Mouse (Mus musculus): ENCODE measurements around the gene Chst5. TPM values are rescaled to one million over a fixed set of nuclear protein-coding genes. Genes with fewer than 3 reads are reported as not detected.

The Chst5 gene
- total RNA-seq (2023; ENCODE audit: inconsistent age) = not detected in 4 replicates

GRCm38 (mm10) chr8:111909621-111910450 is at the start of gene Chst5:
Gene Chst5, minus strand, starts transcription at chr8:111910447.

GRCm38 (mm10) chr8:111940171-111941100 is 30.2 kb upstream of the Chst5 start, which contains the start of gene Gabarapl2:
Gene Gabarapl2, plus strand, starts transcription at chr8:111940703.

GRCm38 (mm10) chr8:111933348-111934076 is 23.3 kb upstream of the Chst5 start, which contains the start of gene Tmem231:
Gene Tmem231, minus strand, starts transcription at chr8:111933881.

DNA sequence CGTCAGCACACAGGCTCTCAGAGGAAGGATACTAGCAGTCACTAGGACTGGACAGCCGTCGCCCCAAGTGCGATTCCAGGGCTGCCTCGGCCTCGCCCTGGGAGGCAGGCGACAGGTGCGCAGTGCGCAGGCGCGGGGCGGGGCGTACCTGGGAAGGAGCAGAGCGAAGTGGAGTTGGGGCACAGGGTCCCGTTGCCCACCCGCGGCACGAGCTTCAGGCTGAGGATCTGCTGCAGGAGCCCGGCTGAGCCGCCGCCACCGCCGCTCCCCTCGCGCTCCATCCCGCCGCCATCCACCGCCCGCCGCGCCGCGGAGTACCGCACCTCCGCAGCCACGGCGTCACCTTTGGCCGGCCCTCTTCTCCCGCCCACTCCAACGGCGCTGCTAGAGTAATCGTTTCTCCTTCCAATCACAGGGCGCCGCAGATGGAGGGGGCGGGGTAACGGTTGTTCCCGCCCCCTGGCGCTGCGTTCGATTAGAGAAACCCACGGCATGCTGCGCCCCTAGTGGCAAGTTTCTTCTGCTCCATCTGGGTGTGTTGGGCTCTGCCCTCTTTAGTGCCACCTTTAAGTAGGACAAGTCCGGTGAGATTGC is 33.8 kb downstream of the Chst5 start, which contains the start of gene Tmem170:
Gene Tmem170 (minus strand): TSS at position 396 of the 594 bp plus-strand sequence.

DNA sequence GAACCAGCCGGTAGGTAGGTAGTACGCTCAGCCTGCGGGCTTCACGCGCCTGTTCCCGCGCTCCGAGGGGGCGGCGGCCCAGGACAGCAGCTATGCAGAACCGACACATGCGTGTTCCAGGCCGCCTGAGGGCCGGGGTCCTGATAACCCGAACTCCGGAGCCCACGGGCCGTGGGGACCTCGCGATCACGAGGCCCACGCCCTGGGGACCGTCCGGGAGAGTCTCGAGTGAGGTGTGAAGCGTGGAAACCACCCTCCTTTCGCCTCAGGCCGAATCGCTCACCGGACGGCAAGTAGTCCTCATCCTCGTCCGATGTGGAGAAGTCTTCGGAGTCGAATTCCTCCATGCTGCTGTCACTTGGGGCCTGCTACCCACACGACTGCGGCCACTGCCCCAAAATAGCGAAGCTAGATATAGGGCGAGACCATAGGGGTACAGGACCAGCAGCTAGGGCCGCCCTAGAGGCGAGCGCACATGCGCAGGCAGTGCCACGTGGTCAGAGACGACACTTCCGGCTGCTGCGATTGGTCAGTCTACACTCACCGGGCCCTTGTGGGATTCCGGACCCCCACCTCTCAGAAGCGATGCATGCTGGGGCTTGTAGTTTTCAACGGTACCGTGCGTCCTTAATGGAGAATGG is 56.3 kb downstream of the Chst5 start, which contains the start of gene Cfdp1:
Gene Cfdp1 (minus strand): TSS at position 431 of the 641 bp plus-strand sequence.

Other genes starting within 250 kb of the Chst5 start
- gene Ctrb1, start 219.4 kb downstream of the Chst5 start, total RNA-seq (2023; ENCODE audit: inconsistent age) = 0.63 to 4.3 TPM (median 3.8 TPM) in 3 of 4 replicates, not detected in the other
- 0.22 to 0.39 TPM (median 0.28 TPM) in 4 replicates for gene Bcar1, start 166.6 kb downstream of the Chst5 start, total RNA-seq (2023; ENCODE audit: inconsistent age)
- gene Cfdp1, start 56.2 kb downstream of the Chst5 start, total RNA-seq (2023; ENCODE audit: inconsistent age) = 42.6 to 54.3 TPM (median 46.9 TPM) in 4 replicates
- 3.6 to 4.4 TPM (median 3.9 TPM) in 4 replicates for gene Tmem170, start 33.7 kb downstream of the Chst5 start, total RNA-seq (2023; ENCODE audit: inconsistent age)
- 3.3 to 4.3 TPM (median 3.6 TPM) in 4 replicates for gene Tmem231, start 23.4 kb upstream of the Chst5 start, total RNA-seq (2023; ENCODE audit: inconsistent age)
- gene Gabarapl2, start 30.3 kb upstream of the Chst5 start, total RNA-seq (2023; ENCODE audit: inconsistent age) = 116 to 129 TPM (median 120 TPM) in 4 replicates
- 3.1 to 5.2 TPM (median 4.1 TPM) in 4 replicates for gene Adat1, start 81.9 kb upstream of the Chst5 start, total RNA-seq (2023; ENCODE audit: inconsistent age)
- gene Kars, start 100.9 kb upstream of the Chst5 start, total RNA-seq (2023; ENCODE audit: inconsistent age) = 80.2 to 88.1 TPM (median 84.0 TPM) in 4 replicates
- gene Terf2ip, start 101.0 kb upstream of the Chst5 start, total RNA-seq (2023; ENCODE audit: inconsistent age) = 13.9 to 15.2 TPM (median 14.6 TPM) in 4 replicates
- gene Gm6793, start 104.6 kb upstream of the Chst5 start, total RNA-seq (2023; ENCODE audit: inconsistent age) = 0.36 TPM in 1 of 4 replicates, not detected in the others

Data from B cell, adult (primary cell).